Mouse (Mus musculus) kidney, embryonic 14.5 days (tissue): ENCODE measurements at regions not wholly inside any gene's neighbourhood (a gene's known extent, or its start where the extent isn't known, plus 50 kb on each side); places are given as distances from the start of the nearest gene placed in this dataset.

ENCODE experiments used
- ATAC-seq: fragments of 200-750 bp; cut with Nextera tagmentation; 2 replicates; pipeline ENCODE4 v1.8.0; 2017; ENCODE audit warnings: moderate number of reproducible peaks, mild to moderate bottlenecking, moderate TSS enrichment, moderate library complexity; ENCODE audit not compliant: low FRiP score, low TSS enrichment
- H3K27ac ChIP-seq: fragments of 300-500 bp; sonication (generic); 2 replicates; pipeline ENCODE4 v1.5.1; 2014; ENCODE audit warnings: low read depth, mild to moderate bottlenecking, low read length, moderate library complexity, mixed read lengths
- H3K27me3 ChIP-seq: fragments of 300-500 bp; sonication (generic); 2 replicates; pipeline ENCODE4 v1.6.1; 2014; ENCODE audit warnings: mild to moderate bottlenecking, low read length; ENCODE audit not compliant: control insufficient read depth, insufficient read depth
- H3K36me3 ChIP-seq: fragments of 300-500 bp; sonication (generic); 2 replicates; pipeline ENCODE4 v1.6.1; 2014; ENCODE audit warnings: low read length, mixed read lengths; ENCODE audit not compliant: control insufficient read depth, insufficient read depth
- H3K4me1 ChIP-seq: fragments of 300-500 bp; sonication (generic); 2 replicates; pipeline ENCODE4 v1.6.1; 2014; ENCODE audit warnings: low read length, mixed read lengths; ENCODE audit not compliant: control insufficient read depth, insufficient read depth
- H3K4me2 ChIP-seq: fragments of 300-500 bp; sonication (generic); replicated peaks from 2 replicates; pipeline ENCODE4 v1.6.1; 2014; ENCODE audit warnings: low read depth, mild to moderate bottlenecking, low read length
- H3K4me3 ChIP-seq: fragments of 300-500 bp; sonication (generic); 2 replicates; pipeline ENCODE4 v1.5.1; 2014; ENCODE audit warnings: mild to moderate bottlenecking, low read length
- H3K9ac ChIP-seq: fragments of 300-500 bp; sonication (generic); 2 replicates; pipeline ENCODE4 v1.6.1; 2014; ENCODE audit warnings: low read depth, mild to moderate bottlenecking, low read length, moderate library complexity
- H3K9me3 ChIP-seq: fragments of 300-500 bp; sonication (generic); 2 replicates; pipeline ENCODE4 v1.6.1; 2016; ENCODE audit warnings: low read length; ENCODE audit not compliant: control insufficient read depth
- WGBS: fragments of 180-500 bp; shearing (Covaris S2); extraction: QIAGEN DNeasy Blood & Tissue Kit; methylation state at CpG from one replicate; pipeline ENCODE4 v1.1.7; 2014; 5-methylcytosine and 5-hydroxymethylcytosine counted together

DNA sequence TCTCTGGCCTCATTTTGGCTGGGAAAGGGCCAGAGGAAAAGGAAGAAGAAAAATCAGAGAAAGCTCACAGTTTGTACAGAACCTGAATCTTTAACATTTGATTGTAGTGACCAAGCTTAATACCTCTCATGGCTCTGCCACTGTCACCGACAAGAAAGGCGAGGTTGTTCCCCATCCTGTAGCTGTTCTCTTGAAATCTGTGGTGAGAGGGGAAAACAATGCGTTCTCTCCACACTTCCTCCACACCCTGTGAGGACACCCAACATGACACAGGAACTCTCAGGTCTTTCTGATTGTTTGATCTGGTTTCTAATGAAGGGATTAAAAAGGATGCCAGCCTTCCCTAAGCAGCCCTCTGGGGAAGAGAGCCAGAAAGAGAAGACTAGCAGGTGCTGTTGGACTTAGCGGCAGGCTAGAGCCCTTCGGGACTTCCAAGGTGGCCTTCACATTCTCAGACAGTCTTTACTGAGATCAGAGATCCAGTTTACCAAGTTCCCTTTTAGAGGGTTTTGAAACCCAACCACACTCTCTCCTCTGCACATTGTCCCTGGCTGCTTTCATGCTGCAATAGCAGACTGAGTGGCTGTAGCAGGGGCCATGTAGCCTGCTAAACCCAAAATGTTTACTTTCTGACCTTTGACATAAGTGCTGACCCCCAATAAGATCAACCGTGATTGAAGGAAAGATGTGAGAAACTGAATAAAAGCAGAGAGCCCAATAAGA is 98.5 kb upstream of the Pmfbp1 start:
- no peaks in the 10 kb centered on the region for H3K27me3 ChIP-seq
- no peak for ATAC-seq
- H3K9me3 ChIP-seq, result no peaks in the 10 kb centered on the region
- no peaks in the 10 kb centered on the region for H3K36me3 ChIP-seq
- no peaks in the 10 kb centered on the region for H3K4me1 ChIP-seq
- no peak overlapping the region for H3K4me3 ChIP-seq
- H3K27ac ChIP-seq, result no peak overlapping the region
- WGBS, result 92% methylated on average over 6 of the region's 6 CpGs
- no peak overlapping the region for H3K4me2 ChIP-seq
- no peak overlapping the region for H3K9ac ChIP-seq

DNA sequence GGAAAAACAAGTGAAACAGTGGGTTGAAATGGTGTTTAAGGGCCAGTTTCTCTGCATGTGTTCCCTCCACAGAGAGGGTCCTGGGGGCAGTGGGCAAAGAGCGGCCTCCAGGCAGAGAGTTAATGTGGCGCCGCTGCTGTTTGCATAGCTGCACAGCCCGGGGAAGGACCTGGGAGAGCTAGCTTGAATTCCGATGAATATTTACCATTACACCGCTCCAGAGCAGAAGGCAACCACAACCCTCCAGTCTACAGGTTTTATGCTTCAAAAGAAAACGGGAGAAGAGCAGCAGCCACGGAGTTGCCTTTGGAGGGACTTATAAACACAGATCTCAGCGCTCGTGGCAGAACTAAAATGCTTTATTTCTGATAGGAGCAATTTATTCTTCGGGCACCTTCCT is 94.2 kb upstream of the Pmfbp1 start:
- Histone ChIP-seq H3K27me3 (no peaks in the 10 kb centered on the region), H3K9ac (no peak overlapping the region), H3K4me3 (no peak overlapping the region), H3K4me1 (no peaks in the 10 kb centered on the region), H3K36me3 (no peaks in the 10 kb centered on the region), H3K9me3 (no peaks in the 10 kb centered on the region), H3K27ac (no peak overlapping the region), H3K4me2 (no peak overlapping the region)
- WGBS, result 69% methylated on average over 11 of the region's 11 CpGs
- no peak for ATAC-seq

DNA sequence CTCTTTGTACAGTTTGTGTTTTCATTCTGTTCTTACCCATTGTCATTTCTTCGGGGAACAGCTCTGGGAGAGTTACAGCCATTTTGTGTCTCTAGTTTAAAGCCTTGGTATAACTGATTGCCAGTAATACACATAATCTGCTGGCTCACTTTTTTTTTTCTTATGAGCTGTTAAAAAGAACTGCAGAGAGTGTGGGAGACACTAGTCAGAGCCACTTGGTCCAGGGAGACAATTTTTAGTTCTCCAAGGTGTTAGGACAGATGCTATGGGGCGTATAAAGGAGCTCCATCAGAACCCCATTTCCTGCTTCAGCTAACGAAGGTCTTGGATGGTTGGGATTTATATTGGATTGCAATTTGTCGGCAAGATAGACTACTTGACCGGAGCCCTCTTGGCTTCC is 93.6 kb upstream of the Pmfbp1 start:
- H3K4me1 ChIP-seq, result no peaks in the 10 kb centered on the region
- H3K9ac ChIP-seq, result no peak overlapping the region
- no peak overlapping the region for H3K27ac ChIP-seq
- no peak overlapping the region for H3K4me2 ChIP-seq
- WGBS, result 90% methylated on average over 5 of the region's 5 CpGs
- H3K4me3 ChIP-seq, result no peak overlapping the region
- H3K36me3 ChIP-seq, result no peaks in the 10 kb centered on the region
- no peak for ATAC-seq
- no peaks in the 10 kb centered on the region for H3K27me3 ChIP-seq
- H3K9me3 ChIP-seq, result no peaks in the 10 kb centered on the region

DNA sequence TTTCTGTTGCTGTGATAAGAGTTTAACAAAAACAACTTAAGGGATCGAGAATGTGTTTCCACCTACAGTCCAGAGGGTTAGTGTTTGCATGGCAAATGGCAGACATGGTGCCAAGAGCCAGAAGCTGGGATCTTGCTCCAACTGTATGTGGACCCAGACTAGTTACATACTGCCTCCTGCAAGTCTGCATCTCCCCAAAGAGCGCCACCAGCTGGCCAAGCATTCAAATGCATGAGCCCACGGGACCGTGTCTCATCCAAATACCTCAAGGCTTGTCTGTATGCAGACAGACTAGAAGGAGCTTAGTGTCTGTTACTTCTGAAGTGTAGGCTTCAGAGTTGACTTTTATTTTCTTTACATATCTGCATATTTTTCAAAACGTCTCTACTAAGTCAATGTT is 85.9 kb upstream of the Pmfbp1 start:
- no peaks in the 10 kb centered on the region for H3K27me3 ChIP-seq
- no peak overlapping the region for H3K4me3 ChIP-seq
- no peaks in the 10 kb centered on the region for H3K4me1 ChIP-seq
- 68% methylated on average over 5 of the region's 5 CpGs for WGBS
- H3K9me3 ChIP-seq, result no peaks in the 10 kb centered on the region
- no peaks in the 10 kb centered on the region for H3K36me3 ChIP-seq
- H3K9ac ChIP-seq, result no peak overlapping the region
- no peak overlapping the region for H3K4me2 ChIP-seq
- ATAC-seq, result no peak
- H3K27ac ChIP-seq, result no peak overlapping the region

DNA sequence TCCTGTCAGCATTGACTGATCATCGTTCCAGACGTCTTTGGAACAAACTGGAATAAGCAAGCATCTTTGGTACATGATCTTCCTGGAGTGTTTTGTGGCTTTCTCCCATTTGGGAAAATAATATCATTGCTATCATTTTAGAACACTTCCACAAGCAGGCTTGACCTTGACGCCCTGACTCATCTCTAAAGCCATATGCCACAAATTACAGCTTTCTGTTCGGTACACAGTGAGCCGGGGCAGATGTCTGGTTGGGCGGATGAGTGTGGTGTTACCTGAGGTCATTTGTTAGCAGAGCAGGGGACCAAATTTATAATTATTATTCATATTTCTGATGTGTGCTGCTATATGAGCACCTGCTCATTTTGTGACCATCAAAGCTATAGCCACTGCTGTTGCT is 83.3 kb upstream of the Pmfbp1 start:
- no peaks in the 10 kb centered on the region for H3K4me1 ChIP-seq
- no peaks in the 10 kb centered on the region for H3K27me3 ChIP-seq
- no peak overlapping the region for H3K4me3 ChIP-seq
- no peak for ATAC-seq
- 83% methylated on average over 6 of the region's 6 CpGs for WGBS
- H3K36me3 ChIP-seq, result no peaks in the 10 kb centered on the region
- no peak overlapping the region for H3K27ac ChIP-seq
- H3K4me2 ChIP-seq, result no peak overlapping the region
- no peaks in the 10 kb centered on the region for H3K9me3 ChIP-seq
- no peak overlapping the region for H3K9ac ChIP-seq

DNA sequence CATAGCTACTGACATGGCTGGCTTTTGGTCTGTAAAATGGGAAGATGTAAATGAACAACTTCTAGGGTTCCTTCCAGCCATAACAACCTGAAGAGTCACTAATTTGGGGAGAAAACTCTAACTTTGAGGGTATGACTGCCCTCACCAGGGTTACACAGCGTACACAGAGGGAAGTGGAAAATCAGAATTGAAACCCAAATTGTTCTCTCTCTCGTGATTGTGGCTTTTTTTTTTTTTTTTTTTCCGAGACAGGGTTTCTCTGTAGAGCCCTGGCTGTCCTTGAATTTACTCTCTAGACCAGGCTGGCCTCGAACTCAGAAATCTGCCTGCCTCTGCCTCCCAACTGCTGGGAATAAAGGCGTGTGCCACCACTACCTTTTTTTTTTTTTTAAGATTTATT is 80.4 kb upstream of the Pmfbp1 start:
- WGBS, result 90% methylated on average over 5 of the region's 5 CpGs

DNA sequence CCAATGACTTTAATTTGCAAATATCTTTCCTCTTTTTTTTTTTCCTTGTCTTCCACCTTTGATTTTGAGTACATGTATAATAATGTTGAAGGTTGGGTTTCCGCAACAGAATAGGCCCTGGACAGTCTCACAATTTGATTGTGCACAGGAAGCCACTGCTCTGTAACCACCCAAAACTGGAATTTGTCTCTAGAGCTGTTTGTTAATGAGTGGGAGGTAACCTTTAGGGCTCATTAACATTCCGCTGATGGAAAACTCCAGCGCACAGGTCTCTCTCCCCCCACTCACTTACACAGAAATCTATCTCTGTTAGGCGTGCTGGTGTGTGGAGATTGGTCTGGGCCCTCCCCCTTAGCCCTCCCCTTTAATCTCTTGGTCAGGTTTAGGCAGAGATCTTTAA is 78.5 kb upstream of the Pmfbp1 start:
- Histone ChIP-seq H3K4me3 (no peak overlapping the region), H3K4me1 (no peaks in the 10 kb centered on the region), H3K9ac (no peak overlapping the region), H3K27me3 (no peaks in the 10 kb centered on the region), H3K4me2 (no peak overlapping the region), H3K27ac (no peak overlapping the region), H3K9me3 (no peaks in the 10 kb centered on the region), H3K36me3 (no peaks in the 10 kb centered on the region)
- ATAC-seq, result no peak
- 33% methylated on average over 4 of the region's 4 CpGs for WGBS

More for the DNA sequence above, 80.4 kb upstream of the Pmfbp1 start:
- Histone ChIP-seq H3K4me2 (no peak overlapping the region), H3K27me3 (no peaks in the 10 kb centered on the region), H3K9me3 (no peaks in the 10 kb centered on the region), H3K36me3 (no peaks in the 10 kb centered on the region), H3K4me3 (no peak overlapping the region), H3K9ac (no peak overlapping the region), H3K27ac (no peak overlapping the region), H3K4me1 (no peaks in the 10 kb centered on the region)
- no peak for ATAC-seq

DNA sequence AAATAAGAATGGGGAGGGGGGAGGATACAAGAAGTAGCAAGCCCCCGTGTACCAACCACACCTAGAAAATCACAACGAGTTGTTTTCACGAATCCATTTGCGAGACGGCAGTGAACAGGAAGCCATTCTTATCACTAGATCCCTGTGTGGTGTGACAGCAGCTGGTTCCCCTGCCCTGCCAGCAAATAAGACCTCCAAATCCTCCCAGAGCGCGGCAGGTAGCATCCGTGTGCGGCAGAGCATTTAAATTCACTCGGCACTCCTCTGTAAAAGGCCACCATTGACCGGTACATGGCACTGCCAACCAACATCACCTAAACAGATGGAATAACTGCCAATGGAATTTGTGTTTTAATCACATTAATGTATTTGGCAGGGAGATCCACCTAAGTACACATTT is 77.9 kb upstream of the Pmfbp1 start:
- no peak for ATAC-seq
- H3K4me1 ChIP-seq, result no peaks in the 10 kb centered on the region
- H3K27ac ChIP-seq, result no peak overlapping the region
- no peak overlapping the region for H3K9ac ChIP-seq
- H3K36me3 ChIP-seq, result no peaks in the 10 kb centered on the region
- H3K9me3 ChIP-seq, result no peaks in the 10 kb centered on the region
- H3K27me3 ChIP-seq, result no peaks in the 10 kb centered on the region
- 39% methylated on average over 11 of the region's 11 CpGs for WGBS
- no peak overlapping the region for H3K4me2 ChIP-seq
- H3K4me3 ChIP-seq, result no peak overlapping the region

DNA sequence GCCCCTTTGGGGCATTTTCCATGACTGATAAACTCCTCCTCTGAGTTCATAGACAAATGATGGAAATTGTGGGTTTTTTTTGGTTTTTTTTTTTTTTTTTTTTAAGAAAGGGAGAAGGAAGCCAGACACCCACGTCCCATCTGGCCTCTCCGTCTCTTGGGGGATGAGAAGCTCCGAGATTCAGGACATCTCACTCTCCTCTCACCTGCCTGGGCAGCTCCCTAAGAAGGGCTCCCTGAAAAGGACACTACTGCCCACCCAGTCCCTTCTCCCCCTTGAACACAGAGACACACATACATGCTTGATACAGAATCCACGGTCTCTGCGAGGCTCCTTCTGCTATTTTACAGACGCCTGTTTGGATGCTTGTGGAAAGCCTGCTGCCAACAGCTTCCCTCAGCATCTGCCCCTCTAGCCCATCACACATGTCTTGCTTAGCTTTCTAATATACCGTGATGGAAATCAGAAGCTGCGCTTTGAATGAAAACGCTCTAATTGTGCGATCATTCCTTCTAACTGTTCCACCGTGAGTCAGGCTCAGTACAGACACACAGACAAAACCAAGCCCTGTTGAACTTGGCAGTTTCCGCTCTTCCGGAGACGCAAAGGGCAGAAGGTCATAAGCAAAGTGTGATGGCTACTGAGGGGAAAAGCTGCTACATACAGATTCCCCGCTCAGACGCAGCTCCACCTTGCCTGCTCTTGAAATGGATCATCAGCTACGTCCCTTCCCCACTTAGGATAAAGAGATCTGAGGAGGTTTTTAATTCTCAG is 77.3 kb upstream of the Pmfbp1 start:
- no peak overlapping the region for H3K27ac ChIP-seq
- no peak overlapping the region for H3K9ac ChIP-seq
- no peaks in the 10 kb centered on the region for H3K9me3 ChIP-seq
- H3K4me1 ChIP-seq, result no peaks in the 10 kb centered on the region
- 77% methylated on average over 17 of the region's 17 CpGs for WGBS
- no peak overlapping the region for H3K4me3 ChIP-seq
- no peaks in the 10 kb centered on the region for H3K36me3 ChIP-seq
- H3K4me2 ChIP-seq, result no peak overlapping the region
- H3K27me3 ChIP-seq, result no peaks in the 10 kb centered on the region
- ATAC-seq, result no peak
